Mouse (Mus musculus) frontal cortex, adult (tissue): ENCODE results near the gene Mllt3.

Experiments used
- ATAC-seq: cut with Nextera tagmentation; 2 replicates; pipeline ENCODE4 v1.9.2; 2017; ENCODE audit warnings: mild to moderate bottlenecking, moderate library complexity, mixed read lengths; ENCODE audit not compliant: low TSS enrichment

Mllt3 gene

DNA sequence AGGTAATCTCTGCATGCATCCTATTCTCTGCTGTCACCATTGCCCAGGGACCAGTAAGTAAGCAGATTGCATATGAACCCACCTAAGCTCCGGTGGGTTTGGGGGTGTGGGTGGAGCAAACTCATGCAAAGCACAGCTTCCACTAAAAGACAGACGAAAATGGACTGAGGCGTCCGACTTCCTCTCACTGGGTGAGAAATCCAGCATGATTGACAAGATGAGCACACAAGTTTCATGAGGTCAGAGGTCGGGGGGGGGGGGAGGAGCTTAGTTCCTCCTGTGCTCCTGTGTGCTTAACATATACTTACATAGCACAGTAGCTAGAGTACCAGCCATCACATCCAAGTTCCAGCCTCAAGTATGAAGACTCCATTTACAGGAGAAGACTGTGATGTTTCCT is 206.8 kb downstream of the Mllt3 start:
- ATAC-seq, result no peak

DNA sequence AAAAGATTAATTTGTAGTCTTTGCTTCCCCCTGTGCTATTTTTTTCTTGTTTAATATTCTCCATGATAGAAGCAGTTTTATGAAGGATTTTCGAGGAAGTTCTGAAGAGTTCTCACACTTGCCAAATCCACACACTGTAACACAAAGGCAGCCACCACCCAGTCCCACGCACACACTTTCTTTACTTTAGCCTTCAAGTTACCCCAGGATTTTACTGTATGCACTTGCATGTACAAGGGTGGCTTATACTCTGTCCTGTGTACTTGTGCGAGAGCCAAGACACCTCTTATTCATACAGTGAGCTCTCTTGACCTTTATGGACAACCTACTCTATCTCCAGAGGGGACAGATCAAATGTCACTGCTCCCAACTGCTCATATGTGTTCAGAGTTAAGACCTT is 209.5 kb downstream of the Mllt3 start:
- peak; percentile 76 for ATAC-seq

GRCm38 (mm10) chr4:87823191-87823590 is 210.0 kb downstream of the Mllt3 start:
- no peak for ATAC-seq

GRCm38 (mm10) chr4:87820911-87821310 is 212.3 kb downstream of the Mllt3 start:
- no peak for ATAC-seq

- ATAC-seq, result peak; percentile 85
Observed at GRCm38 (mm10) chr4:87819182-87819581, 214.0 kb downstream of the Mllt3 start.

- no peak for ATAC-seq
Observed at GRCm38 (mm10) chr4:87818276-87818675, 214.9 kb downstream of the Mllt3 start.

GRCm38 (mm10) chr4:87815465-87816108 is 217.6 kb downstream of the Mllt3 start:
- no peak for ATAC-seq

- ATAC-seq, result no peak
Observed at GRCm38 (mm10) chr4:87811899-87812298, 221.3 kb downstream of the Mllt3 start.

GRCm38 (mm10) chr4:87806196-87806987 is 226.8 kb downstream of the Mllt3 start:
- peak; percentile 23; the same call in 1 of the 2 replicates for ATAC-seq

DNA sequence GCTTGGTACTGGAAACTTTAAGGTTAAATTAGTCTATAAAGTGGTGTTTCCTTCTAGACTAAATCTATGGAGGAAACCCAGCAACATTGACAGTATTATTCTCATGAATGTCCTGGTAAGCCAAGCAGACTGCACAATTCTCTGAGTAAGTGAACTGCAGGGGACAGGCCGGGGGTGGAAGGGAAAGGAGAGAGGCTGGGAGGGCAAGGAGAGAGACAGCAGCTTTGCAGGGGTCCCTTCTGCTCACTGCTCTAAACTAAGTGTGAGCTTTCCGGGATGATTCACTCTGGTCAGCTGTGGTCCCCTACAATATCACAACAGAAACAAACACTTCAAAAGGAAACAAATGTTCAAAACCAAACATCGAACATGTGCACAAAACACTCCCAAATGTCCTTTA is 228.6 kb downstream of the Mllt3 start:
- no peak for ATAC-seq

DNA sequence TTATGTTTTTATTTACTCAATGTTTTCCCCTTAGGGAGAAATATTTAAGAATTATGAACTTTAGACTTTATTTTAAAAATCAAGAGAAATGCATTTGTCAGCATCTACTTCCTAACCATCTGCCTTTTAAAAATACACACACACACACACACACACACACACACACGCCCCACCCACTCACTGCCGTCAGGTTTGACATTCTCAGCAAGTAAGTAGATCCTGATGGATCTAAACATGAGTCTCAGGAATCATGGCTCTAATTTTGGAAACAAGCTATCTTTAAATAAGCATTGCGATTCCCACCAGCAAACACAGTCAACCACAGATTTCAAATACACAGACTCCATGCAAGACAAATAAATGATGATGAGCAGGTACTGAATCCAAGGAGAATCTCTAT is 229.9 kb downstream of the Mllt3 start:
- peak; percentile 64 for ATAC-seq

DNA sequence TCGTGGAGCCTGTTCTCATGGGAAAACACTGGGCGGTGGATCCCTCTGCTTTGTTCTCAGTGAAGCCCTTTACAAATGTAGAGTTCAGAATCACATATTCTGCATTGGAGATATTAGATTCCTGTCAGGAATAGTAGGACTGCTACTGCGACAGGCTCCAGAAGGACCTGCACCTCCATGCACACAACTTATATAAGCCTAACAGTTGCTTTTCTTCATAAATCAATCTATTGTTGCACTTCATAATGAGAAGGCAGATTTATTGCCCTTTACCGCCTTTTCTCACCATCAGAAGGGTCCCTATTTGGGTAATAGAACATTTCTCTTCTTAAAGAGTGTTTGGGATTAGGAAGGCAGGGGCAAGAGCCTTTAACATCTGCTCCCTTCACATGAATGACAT is 231.0 kb downstream of the Mllt3 start:
- no peak for ATAC-seq

DNA sequence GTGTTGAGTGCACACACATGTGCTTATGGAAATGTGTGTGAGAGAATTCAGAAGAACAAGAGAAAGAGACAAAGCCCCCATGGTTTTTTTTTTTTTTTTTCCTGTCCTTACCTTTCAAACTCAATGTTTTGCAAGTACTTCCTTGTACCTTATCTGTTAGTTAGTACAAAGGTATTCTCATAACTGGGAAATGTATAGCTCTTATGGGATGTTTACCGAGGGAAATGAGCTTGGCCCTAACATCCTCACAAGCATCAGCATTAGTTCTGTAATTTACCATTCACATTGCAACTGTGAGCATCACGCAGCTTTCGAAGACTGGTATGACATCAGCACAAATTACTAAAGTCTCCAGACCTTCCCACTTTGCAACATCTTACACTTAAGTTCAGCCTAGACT is 231.8 kb downstream of the Mllt3 start:
- no peak for ATAC-seq

DNA sequence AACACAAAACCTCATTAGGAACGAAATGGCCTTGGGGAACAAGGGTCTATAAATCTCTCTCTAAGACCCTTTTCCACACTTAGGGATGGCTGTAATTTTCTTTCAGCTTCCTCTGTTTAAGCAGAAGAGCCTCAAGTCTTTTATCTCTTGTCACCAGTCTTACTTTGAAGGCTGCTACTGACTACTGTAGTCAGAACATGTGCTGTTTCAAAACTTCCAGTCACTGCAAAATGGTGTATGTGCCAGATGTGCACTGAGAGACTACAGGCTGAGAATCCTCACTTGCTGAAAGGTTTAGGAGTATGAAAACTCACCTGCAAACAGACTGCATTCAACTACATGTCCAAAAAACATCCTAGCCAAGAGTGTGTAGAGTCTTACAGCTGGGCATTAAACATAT is 232.9 kb downstream of the Mllt3 start:
- ATAC-seq, result no peak

DNA sequence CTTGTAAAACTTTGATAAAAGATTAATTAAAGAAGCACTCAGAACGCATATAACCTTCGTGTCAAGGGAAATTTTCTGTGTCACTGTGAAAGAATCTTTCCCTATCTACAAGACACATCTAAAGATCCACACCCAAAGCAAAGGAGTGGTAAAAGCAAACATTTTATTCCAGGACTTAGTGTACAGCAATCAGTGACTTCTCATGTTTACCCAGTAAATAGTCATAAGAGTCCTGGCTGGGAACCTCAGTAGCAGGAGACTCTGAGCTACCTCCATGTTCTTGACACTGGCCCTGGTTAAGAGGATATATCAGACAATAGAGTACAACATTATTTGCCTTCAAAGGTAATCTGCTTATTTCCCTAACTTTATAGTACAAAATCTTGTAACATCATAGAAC is 233.7 kb downstream of the Mllt3 start:
- no peak for ATAC-seq

- no peak for ATAC-seq
Observed at GRCm38 (mm10) chr4:87795261-87795660, 237.9 kb downstream of the Mllt3 start.

DNA sequence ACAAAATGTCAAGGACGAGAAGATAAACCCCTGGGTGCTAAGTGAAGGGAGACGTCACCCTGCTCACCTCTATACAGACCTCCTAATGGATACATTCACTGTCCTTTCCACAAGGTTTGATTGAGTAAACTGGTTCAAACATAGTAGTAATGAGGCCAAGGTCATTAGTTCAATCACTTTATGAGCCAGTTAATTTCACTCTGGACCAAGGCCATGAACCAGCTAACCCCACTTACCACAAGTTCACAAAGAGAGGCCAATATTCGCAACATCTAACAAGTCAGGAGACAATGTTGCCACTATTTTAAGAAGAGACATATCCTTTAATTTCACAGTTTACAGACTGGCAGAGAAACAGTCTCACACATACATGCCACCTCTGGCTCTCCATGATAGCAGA is 238.9 kb downstream of the Mllt3 start:
- ATAC-seq, result no peak

GRCm38 (mm10) chr4:87792511-87792910 is 240.7 kb downstream of the Mllt3 start:
- ATAC-seq, result no peak

DNA sequence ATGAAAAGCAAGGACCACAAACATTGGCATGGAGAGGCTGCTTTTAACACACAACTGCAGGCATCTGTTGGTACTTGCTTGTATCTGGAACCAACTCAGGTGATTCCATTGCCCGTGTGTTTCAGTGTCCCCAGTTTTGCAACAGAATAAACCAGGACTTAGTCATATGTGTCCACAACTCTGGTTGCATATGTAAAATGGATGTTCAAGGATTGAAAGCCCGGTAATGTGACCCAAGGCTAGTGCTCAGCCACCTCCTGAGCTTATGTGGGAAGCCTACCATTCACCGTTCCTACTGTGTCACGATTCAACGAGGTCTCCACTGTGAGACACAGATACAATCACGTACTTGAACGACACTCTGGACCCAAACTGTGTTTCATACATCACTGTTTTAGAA is 243.7 kb downstream of the Mllt3 start:
- ATAC-seq, result no peak

DNA sequence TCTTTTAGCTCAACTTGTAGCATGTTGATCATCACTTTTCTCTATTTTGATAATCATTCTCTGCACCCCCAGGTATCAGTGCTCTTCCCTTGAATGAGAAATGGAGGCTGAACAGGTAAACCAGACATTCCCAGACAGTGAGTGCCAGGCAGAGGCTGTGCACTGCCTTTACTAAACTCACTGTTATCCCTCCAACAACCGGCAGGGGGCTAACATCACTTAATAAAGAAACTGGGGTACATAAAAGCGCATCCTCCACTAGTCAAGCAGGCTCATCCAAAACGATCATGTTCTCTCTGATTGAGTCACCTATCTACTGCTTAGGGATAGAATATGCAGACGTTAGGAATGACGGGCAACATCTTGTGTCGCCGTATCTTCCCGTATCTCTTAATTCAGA is 244.5 kb downstream of the Mllt3 start:
- no peak for ATAC-seq

DNA sequence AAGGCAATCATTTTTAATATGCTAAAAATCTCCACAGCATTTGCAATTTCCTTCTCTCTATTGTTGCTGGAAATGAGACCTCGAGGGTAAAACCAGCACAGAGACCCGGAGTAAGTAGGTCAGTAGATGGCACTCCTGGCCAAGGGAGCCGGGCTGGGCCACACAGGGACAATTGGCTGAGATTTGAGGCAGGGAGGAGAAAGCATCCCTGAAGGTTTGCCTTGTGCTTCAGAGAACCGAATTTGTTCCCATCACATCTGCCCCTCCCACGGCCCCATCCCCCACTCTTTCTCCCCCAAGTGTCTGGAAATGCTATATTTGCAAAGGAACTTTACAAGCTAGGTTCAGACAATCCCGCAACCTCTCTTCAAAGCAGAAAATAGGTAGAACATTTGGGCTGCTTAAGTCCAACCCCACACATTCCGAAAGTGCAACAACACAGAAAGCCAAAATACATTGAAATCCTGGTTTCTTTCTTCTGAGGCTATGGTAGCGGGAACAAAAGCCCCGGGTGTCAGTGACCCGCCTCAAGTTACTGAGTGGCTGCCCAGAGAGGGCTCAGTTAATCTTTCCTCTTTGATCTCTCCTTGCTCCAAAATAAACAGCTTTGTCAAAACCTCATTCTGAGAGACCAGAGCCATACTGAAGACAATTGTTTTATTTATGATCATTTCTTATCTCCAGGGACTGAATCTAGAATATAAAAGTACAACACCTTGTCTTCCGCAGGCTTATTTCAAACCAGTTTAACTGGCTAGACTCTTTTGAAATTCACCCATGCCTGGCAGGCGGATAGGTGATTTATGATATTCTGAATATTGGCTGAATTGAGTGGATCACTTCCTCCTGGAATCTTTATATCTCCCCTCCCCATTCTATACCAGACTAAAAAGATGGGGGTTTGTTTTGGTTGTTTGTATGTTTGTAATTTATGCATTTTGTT is 247.8 kb downstream of the Mllt3 start:
- peak; percentile 79 for ATAC-seq

- ATAC-seq, result peak; percentile 52; the same call in 1 of the 2 replicates
Observed at GRCm38 (mm10) chr4:87783809-87784208, 249.4 kb downstream of the Mllt3 start.
